Mouse (Mus musculus) lung, adult 18-20 months (tissue): ENCODE results near the gene Dennd2a.

ENCODE experiments used
- DNase-seq, 2 experiments: peaks; one replicate each; pipeline ENCODE4 v3.0.0; 2022; ENCODE audit warnings: mixed read lengths in 2 of 2

The Dennd2a gene

GRCm38 (mm10) chr6:39503476-39503875 lies 54.2 kb downstream of the Dennd2a start:
- DNase-seq = no peak

- no peak for DNase-seq
Measured at GRCm38 (mm10) chr6:39497165-39497564, 60.5 kb downstream of the Dennd2a start.

- peak; percentile 60 to 71 for DNase-seq
Measured at GRCm38 (mm10) chr6:39493129-39493714, 64.4 kb downstream of the Dennd2a start.

- no peak for DNase-seq
Measured at GRCm38 (mm10) chr6:39492161-39492560, 65.5 kb downstream of the Dennd2a start.

GRCm38 (mm10) chr6:39491203-39491602 lies 66.5 kb downstream of the Dennd2a start:
- no peak for DNase-seq

GRCm38 (mm10) chr6:39488292-39488691 lies 69.4 kb downstream of the Dennd2a start:
- DNase-seq = no peak

- no peak for DNase-seq
Measured at GRCm38 (mm10) chr6:39483656-39484055, 74.0 kb downstream of the Dennd2a start.

- DNase-seq = no peak
Measured at GRCm38 (mm10) chr6:39478509-39479150, 79.0 kb downstream of the Dennd2a start.

GRCm38 (mm10) chr6:39476617-39477016 lies 81.0 kb downstream of the Dennd2a start:
- no peak for DNase-seq

- peak; percentile 14 to 17 for DNase-seq
Measured at GRCm38 (mm10) chr6:39474424-39474823, 83.2 kb downstream of the Dennd2a start.

GRCm38 (mm10) chr6:39472837-39473236 lies 84.8 kb downstream of the Dennd2a start:
- no peak for DNase-seq

- DNase-seq = no peak
Measured at GRCm38 (mm10) chr6:39472271-39472670, 85.4 kb downstream of the Dennd2a start.

- DNase-seq = no peak
Measured at GRCm38 (mm10) chr6:39470076-39470475, 87.6 kb downstream of the Dennd2a start.

GRCm38 (mm10) chr6:39469427-39469826 lies 88.2 kb downstream of the Dennd2a start:
- DNase-seq = no peak

GRCm38 (mm10) chr6:39462621-39463538 lies 94.8 kb downstream of the Dennd2a start:
- peak; percentile 56 to 79 for DNase-seq

- DNase-seq = no peak
Measured at GRCm38 (mm10) chr6:39460040-39460439, 97.6 kb downstream of the Dennd2a start.

- no peak for DNase-seq
Measured at GRCm38 (mm10) chr6:39455339-39456160, 102.1 kb downstream of the Dennd2a start.

GRCm38 (mm10) chr6:39454616-39455015 lies 103.1 kb downstream of the Dennd2a start:
- DNase-seq = no peak

GRCm38 (mm10) chr6:39453564-39453963 lies 104.1 kb downstream of the Dennd2a start:
- no peak for DNase-seq

GRCm38 (mm10) chr6:39451033-39451432 lies 106.6 kb downstream of the Dennd2a start:
- DNase-seq = no peak

GRCm38 (mm10) chr6:39450580-39450979 lies 107.1 kb downstream of the Dennd2a start:
- DNase-seq = no peak

GRCm38 (mm10) chr6:39447429-39448185 lies 110.1 kb downstream of the Dennd2a start:
- no peak for DNase-seq
